Comparison of ENCODE assay signal across 11 mouse cellular contexts in the genomic region with DNA sequence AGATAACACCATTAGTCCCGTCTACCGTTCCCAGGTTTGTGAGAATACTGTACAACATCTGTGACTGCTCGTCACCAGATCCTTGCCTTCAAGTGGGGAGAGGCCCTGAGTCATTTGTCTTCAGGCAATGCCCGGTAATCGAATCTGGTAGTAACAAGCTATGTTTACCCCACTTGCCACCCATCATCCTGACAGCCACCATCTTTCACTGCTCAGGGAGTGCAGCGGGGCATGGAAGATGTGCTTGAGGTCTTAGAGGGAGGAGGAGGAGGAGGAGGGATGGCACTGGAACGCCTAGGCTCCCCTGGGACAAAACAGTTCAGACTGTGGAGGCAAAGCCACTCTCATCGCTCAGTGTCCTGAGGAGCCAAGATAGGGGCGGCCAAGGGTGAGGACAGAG.
DNase-seq lines count a peak whose midpoint lies in the region; ATAC-seq and TF ChIP-seq lines count a peak whose summit lies in the region.
"Had no signal": no experiment of that assay in that cellular context is flagged by ENCODE, and none has a peak within 500 bp of the region (broad histone marks: within the 10 kb centered on the region; RNA-seq: fewer than 3 reads in every experiment).

No protein-coding gene starts in this region.

- no peaks in the 10 kb centered on the region for H3K9me3 ChIP-seq in heart, embryonic 14.5 days (ENCODE audit: control insufficient read depth, low read length)
- H3K9me3 ChIP-seq in embryonic facial prominence, embryonic 11.5 days (replicated peaks; ENCODE audit: control insufficient read depth, low read length): no peaks in the 10 kb centered on the region
- H3K9me3 ChIP-seq in limb, embryonic 11.5 days (ENCODE audit: control insufficient read depth, low read length): no peaks in the 10 kb centered on the region
- H3K9me3 ChIP-seq: midbrain, embryonic 10.5 days had no signal

- H3ac ChIP-seq in C2C12 (ENCODE audit: control insufficient read depth, insufficient read length, low read depth): no peak overlapping the region

- no peak for ATAC-seq in heart, embryonic 14.5 days (ENCODE audit: insufficient number of reproducible peaks, insufficient read depth, low FRiP score, low read depth)
- ATAC-seq in embryonic facial prominence, embryonic 11.5 days (replicated peaks; ENCODE audit: insufficient number of reproducible peaks, low FRiP score, low TSS enrichment, low read depth): no peak
- no peak for ATAC-seq in limb, embryonic 11.5 days (ENCODE audit: insufficient number of reproducible peaks, low FRiP score, low TSS enrichment, low read depth)

- H3K4me1 ChIP-seq in heart, embryonic 14.5 days (ENCODE audit: control insufficient read depth in 2 of 2, insufficient read depth in 2 of 2, low read length in 2 of 2): peaks cover 18 to 27% of the 10 kb centered on the region in 2 experiments
- peaks cover 11% of the 10 kb centered on the region; the same call in 1 of the 2 replicates for H3K4me1 ChIP-seq in embryonic facial prominence, embryonic 11.5 days (ENCODE audit: control insufficient read depth, insufficient read depth, low read length)
- H3K4me1 ChIP-seq in limb, embryonic 11.5 days (ENCODE audit: control insufficient read depth, insufficient read depth, low read length): peaks cover 44% of the 10 kb centered on the region
- H3K4me1 ChIP-seq in lung, adult 2 months (ENCODE audit: control insufficient read depth, insufficient read depth, low read length): peaks cover 19% of the 10 kb centered on the region

- no peaks in the 10 kb centered on the region for H3K79me3 ChIP-seq in C2C12 (ENCODE audit: low read depth)

- DNase-seq in heart, postnatal 4 days: no peak
- DNase-seq in embryonic facial prominence, embryonic 11.5 days (ENCODE audit: low spot score): peak; percentile 49
- DNase-seq in limb, embryonic 11.5 days (ENCODE audit: low spot score): no peak
- no peak for DNase-seq in c-Kit-positive CD71-positive TER-119-positive erythroid progenitor cells, embryonic 14.5 days (ENCODE audit: low spot score)
- no peak for DNase-seq in lung, adult 2 months
- no peak for DNase-seq in adrenal gland, adult 18-20 months (ENCODE audit: low spot score in 2 of 2)
- DNase-seq: thymus, adult 2 months had no signal

- peaks cover 7% of the 10 kb centered on the region for H3K79me2 ChIP-seq in C2C12 (ENCODE audit: control insufficient read depth, insufficient read depth)

- TF ChIP-seq POLR2A in lung, adult 2 months (IDR thresholded peaks at IDR 0.05; ENCODE audit: borderline replicate concordance, extremely low read depth, low read depth, low read length): no peak

- no peak overlapping the region for H3K9ac ChIP-seq in heart, embryonic 14.5 days (ENCODE audit: low read length)
- H3K9ac ChIP-seq in embryonic facial prominence, embryonic 11.5 days (replicated peaks; ENCODE audit: low read length): no peak overlapping the region
- H3K9ac ChIP-seq in limb, embryonic 11.5 days (ENCODE audit: low read length): no peak overlapping the region
- H3K9ac ChIP-seq: lung, embryonic 14.5 days had no signal

- H3K36me3 ChIP-seq in heart, embryonic 14.5 days (ENCODE audit: control insufficient read depth, insufficient read depth, low read length): no peaks in the 10 kb centered on the region
- no peaks in the 10 kb centered on the region for H3K36me3 ChIP-seq in C2C12 (ENCODE audit: control insufficient read depth, insufficient read depth)
- no peaks in the 10 kb centered on the region for H3K36me3 ChIP-seq in embryonic facial prominence, embryonic 11.5 days (replicated peaks; ENCODE audit: control insufficient read depth, insufficient read depth, low read depth, low read length)
- no peaks in the 10 kb centered on the region for H3K36me3 ChIP-seq in limb, embryonic 11.5 days (ENCODE audit: control insufficient read depth, insufficient read depth, low read length)

- H3K4me3 ChIP-seq in heart, embryonic 14.5 days (ENCODE audit: control insufficient read depth in 1 of 2, insufficient read depth in 1 of 2, low read depth in 1 of 2, low read length in 2 of 2): no peak overlapping the region
- no peak overlapping the region for H3K4me3 ChIP-seq in C2C12 (ENCODE audit: insufficient read depth, poor library complexity, severe bottlenecking)
- no peak overlapping the region for H3K4me3 ChIP-seq in embryonic facial prominence, embryonic 11.5 days (ENCODE audit: low read depth, low read length)
- no peak overlapping the region for H3K4me3 ChIP-seq in limb, embryonic 11.5 days (ENCODE audit: low read depth, low read length)
- H3K4me3 ChIP-seq in lung, adult 2 months (replicated peaks; ENCODE audit: extremely low read depth, low read depth, low read length): no peak overlapping the region
- H3K4me3 ChIP-seq: midbrain, embryonic 10.5 days had no signal

- no peak for TF ChIP-seq CTCF in C2C12 (IDR thresholded peaks at IDR 0.05; ENCODE audit: control insufficient read depth, insufficient read depth, insufficient read length)
- TF ChIP-seq CTCF in lung, adult 2 months (IDR thresholded peaks at IDR 0.05; ENCODE audit: insufficient read depth, low read length): no peak

- H3K4me2 ChIP-seq in heart, embryonic 14.5 days (ENCODE audit: low read length): no peak overlapping the region; the same call in 1 of the 2 replicates
- no peak overlapping the region for H3K4me2 ChIP-seq in embryonic facial prominence, embryonic 11.5 days (ENCODE audit: low read depth, low read length)
- H3K4me2 ChIP-seq in limb, embryonic 11.5 days (ENCODE audit: low read depth, severe bottlenecking): no peak overlapping the region
- H3K4me2 ChIP-seq: lung, embryonic 14.5 days had no signal

- peak overlapping the region; percentile 18 to 26; a peak in 3 of 4 replicates for H3K27ac ChIP-seq in heart, embryonic 14.5 days (replicated peaks in 1 of 2; ENCODE audit: control insufficient read depth in 1 of 2, insufficient read depth in 1 of 2, low read depth in 2 of 2, low read length in 2 of 2)
- H3K27ac ChIP-seq in embryonic facial prominence, embryonic 11.5 days (replicated peaks; ENCODE audit: low read depth, low read length): no peak overlapping the region
- H3K27ac ChIP-seq in limb, embryonic 11.5 days (replicated peaks; ENCODE audit: low read depth, low read length): peak overlapping the region; percentile 21; the same call in 1 of the 2 replicates
- H3K27ac ChIP-seq: midbrain, embryonic 10.5 days had no signal

- WGBS in heart, embryonic 14.5 days: 46% methylated on average over 9 of the region's 9 CpGs
- 41% methylated on average over 9 of the region's 9 CpGs for WGBS in embryonic facial prominence, embryonic 11.5 days
- WGBS in limb, embryonic 11.5 days: 19% methylated on average over 9 of the region's 9 CpGs
- 64% methylated on average over 9 of the region's 9 CpGs for WGBS in lung, adult 2 months

- no peaks in the 10 kb centered on the region for H3K27me3 ChIP-seq in heart, embryonic 14.5 days (ENCODE audit: control insufficient read depth, insufficient read depth, low read length)
- H3K27me3 ChIP-seq in C2C12 (ENCODE audit: control insufficient read depth, insufficient read depth, insufficient read length): no peaks in the 10 kb centered on the region
- no peaks in the 10 kb centered on the region for H3K27me3 ChIP-seq in embryonic facial prominence, embryonic 11.5 days (ENCODE audit: control insufficient read depth, insufficient read depth, low read length)
- H3K27me3 ChIP-seq in limb, embryonic 11.5 days (ENCODE audit: control insufficient read depth, insufficient read depth, low read length): no peaks in the 10 kb centered on the region

TF ChIP-seq in C2C12, 6 proteins besides CTCF, POLR2A, EP300 and RAD21:
- TF ChIP-seq MYOG (IDR thresholded peaks at IDR 0.05; ENCODE audit: control insufficient read depth, extremely low read depth, insufficient read length) (no peak), MAX (IDR thresholded peaks at IDR 0.05) (peak; percentile 8), MYOD1 (IDR thresholded peaks at IDR 0.05; ENCODE audit: control insufficient read depth, insufficient read length, low read depth) (peak; percentile 98), USF1 (IDR thresholded peaks at IDR 0.05; ENCODE audit: low read depth) (no peak)
